Mouse (Mus musculus) intestine, embryonic 14.5 days (tissue): ENCODE measurements around the gene Dtd1. TPM values are rescaled to one million over a fixed set of nuclear protein-coding genes. Genes with fewer than 3 reads are reported as not detected.

Experiments
- ATAC-seq: fragments of 200-750 bp; cut with Nextera tagmentation; replicated peaks from 2 replicates; pipeline ENCODE4 v1.8.0; 2017; ENCODE audit warnings: low read depth, moderate number of reproducible peaks, moderate TSS enrichment, moderate library complexity; ENCODE audit not compliant: low FRiP score, low TSS enrichment
- DNase-seq: peaks from one replicate; pipeline ENCODE4 v3.0.0-alpha.2; 2018; ENCODE audit warnings: low spot score
- H3K27ac ChIP-seq: fragments of 300-500 bp; sonication (generic); 2 replicates; pipeline ENCODE4 v1.5.1; 2014; ENCODE audit warnings: low read depth, mild to moderate bottlenecking, control low read depth
- H3K27me3 ChIP-seq: fragments of 300-500 bp; sonication (generic); replicated peaks from 2 replicates; pipeline ENCODE4 v1.6.1; 2014; ENCODE audit warnings: low read length, control low read depth; ENCODE audit not compliant: control insufficient read depth, insufficient read depth
- H3K36me3 ChIP-seq: fragments of 300-500 bp; sonication (generic); 2 replicates; pipeline ENCODE4 v1.6.1; 2014; ENCODE audit warnings: low read length, control low read depth; ENCODE audit not compliant: control insufficient read depth, insufficient read depth
- H3K4me1 ChIP-seq: fragments of 300-500 bp; sonication (generic); replicated peaks from 2 replicates; pipeline ENCODE4 v1.6.1; 2014; ENCODE audit warnings: low read length, control low read depth, mixed read lengths; ENCODE audit not compliant: control insufficient read depth, insufficient read depth
- H3K4me2 ChIP-seq: fragments of 300-500 bp; sonication (generic); 2 replicates; pipeline ENCODE4 v1.6.1; 2014; ENCODE audit warnings: low read length
- H3K4me3 ChIP-seq: fragments of 300-500 bp; sonication (generic); 2 replicates; pipeline ENCODE4 v1.5.1; 2014; ENCODE audit warnings: low read depth, low read length, control low read depth, mixed read lengths
- H3K9ac ChIP-seq: fragments of 300-500 bp; sonication (generic); 2 replicates; pipeline ENCODE4 v1.6.1; 2014; ENCODE audit warnings: mild to moderate bottlenecking, low read length
- H3K9me3 ChIP-seq: fragments of 300-500 bp; sonication (generic); 2 replicates; pipeline ENCODE4 v1.6.1; 2016; ENCODE audit warnings: low read length, control low read depth; ENCODE audit not compliant: control insufficient read depth
- WGBS: fragments of 180-500 bp; shearing (Covaris S2); extraction: QIAGEN DNeasy Blood & Tissue Kit; methylation state at CpG from one replicate; pipeline ENCODE4 v1.1.7; 2014; 5-methylcytosine and 5-hydroxymethylcytosine counted together
- polyA plus RNA-seq: library from polyadenylated mRNA; unstranded; fragments of >200 nt; fragmentation: Nextera tagmentation; extraction: Ambion mirVana; gene quantifications from 2 replicates; pipeline ENCODE4 v1.2.1, GENCODE M21; 2014

The Dtd1 gene
- polyA plus RNA-seq, 1 experiment from 2014 or later: 47.8 TPM

- Histone ChIP-seq H3K36me3 (no peaks in the 10 kb centered on the region), H3K4me1 (no peaks in the 10 kb centered on the region), H3K9ac (no peak overlapping the region), H3K4me2 (no peak overlapping the region), H3K27me3 (no peaks in the 10 kb centered on the region), H3K4me3 (no peak overlapping the region), H3K27ac (no peak overlapping the region), H3K9me3 (0 out of 2 replicates have a peak, but pooled peaks cover 2% of the 10 kb centered on the region)
- ATAC-seq (peak; percentile 76), DNase-seq (peak; percentile 80)
- 16% methylated on average over 5 of the region's 5 CpGs for WGBS
These were observed 36.1 kb downstream of the Dtd1 start for GRCm38 (mm10) chr2:144635644-144636320.

GRCm38 (mm10) chr2:144637204-144637603 lies 37.5 kb downstream of the Dtd1 start:
- DNase-seq: no peak
- H3K36me3 ChIP-seq: no peaks in the 10 kb centered on the region
- no peaks in the 10 kb centered on the region for H3K4me1 ChIP-seq
- no peak overlapping the region for H3K27ac ChIP-seq
- H3K27me3 ChIP-seq: no peaks in the 10 kb centered on the region
- 0 out of 2 replicates have a peak, but pooled peaks cover 2% of the 10 kb centered on the region for H3K9me3 ChIP-seq
- no peak overlapping the region for H3K4me3 ChIP-seq
- no peak for ATAC-seq
- WGBS: 75% methylated on average over 4 of the region's 4 CpGs
- no peak overlapping the region for H3K4me2 ChIP-seq
- H3K9ac ChIP-seq: no peak overlapping the region

GRCm38 (mm10) chr2:144637671-144638395 lies 38.1 kb downstream of the Dtd1 start:
- Histone ChIP-seq H3K4me2 (no peak overlapping the region), H3K9ac (no peak overlapping the region), H3K27ac (no peak overlapping the region), H3K4me3 (no peak overlapping the region), H3K36me3 (no peaks in the 10 kb centered on the region), H3K9me3 (no peaks in the 10 kb centered on the region), H3K27me3 (no peaks in the 10 kb centered on the region), H3K4me1 (no peaks in the 10 kb centered on the region)
- ATAC-seq: no peak
- no peak for DNase-seq
- 87% methylated on average over 11 of the region's 12 CpGs for WGBS

- no peaks in the 10 kb centered on the region for H3K27me3 ChIP-seq
- H3K27ac ChIP-seq: no peak overlapping the region
- DNase-seq (no peak), ATAC-seq (no peak)
- no peaks in the 10 kb centered on the region for H3K36me3 ChIP-seq
- no peak overlapping the region for H3K4me3 ChIP-seq
- no peak overlapping the region for H3K4me2 ChIP-seq
- H3K9ac ChIP-seq: no peak overlapping the region
- H3K9me3 ChIP-seq: no peaks in the 10 kb centered on the region
- H3K4me1 ChIP-seq: no peaks in the 10 kb centered on the region
- 49% methylated on average over 4 of the region's 4 CpGs for WGBS
These were observed 39.0 kb downstream of the Dtd1 start for GRCm38 (mm10) chr2:144638719-144639118.

GRCm38 (mm10) chr2:144640101-144640500 lies 40.4 kb downstream of the Dtd1 start:
- H3K27ac ChIP-seq: no peak overlapping the region
- 83% methylated on average over 7 of the region's 7 CpGs for WGBS
- DNase-seq (no peak), ATAC-seq (no peak)
- no peaks in the 10 kb centered on the region for H3K27me3 ChIP-seq
- no peak overlapping the region for H3K4me2 ChIP-seq
- no peaks in the 10 kb centered on the region for H3K36me3 ChIP-seq
- H3K4me1 ChIP-seq: no peaks in the 10 kb centered on the region
- no peak overlapping the region for H3K9ac ChIP-seq
- H3K4me3 ChIP-seq: no peak overlapping the region
- no peaks in the 10 kb centered on the region for H3K9me3 ChIP-seq

GRCm38 (mm10) chr2:144641991-144642390 lies 42.3 kb downstream of the Dtd1 start:
- Histone ChIP-seq H3K4me2 (no peak overlapping the region), H3K27me3 (no peaks in the 10 kb centered on the region), H3K4me3 (no peak overlapping the region), H3K4me1 (no peaks in the 10 kb centered on the region), H3K9ac (no peak overlapping the region), H3K9me3 (no peaks in the 10 kb centered on the region), H3K36me3 (no peaks in the 10 kb centered on the region), H3K27ac (no peak overlapping the region)
- ATAC-seq (no peak), DNase-seq (no peak)
- WGBS: 95% methylated on average over 4 of the region's 4 CpGs

GRCm38 (mm10) chr2:144646360-144646759 lies 46.7 kb downstream of the Dtd1 start:
- H3K4me2 ChIP-seq: no peak overlapping the region
- no peaks in the 10 kb centered on the region for H3K9me3 ChIP-seq
- no peak for DNase-seq
- H3K9ac ChIP-seq: no peak overlapping the region
- H3K27me3 ChIP-seq: no peaks in the 10 kb centered on the region
- no peak overlapping the region for H3K4me3 ChIP-seq
- H3K4me1 ChIP-seq: no peaks in the 10 kb centered on the region
- WGBS: 79% methylated on average over 10 of the region's 10 CpGs
- ATAC-seq: no peak
- no peaks in the 10 kb centered on the region for H3K36me3 ChIP-seq
- H3K27ac ChIP-seq: no peak overlapping the region

- no peaks in the 10 kb centered on the region for H3K4me1 ChIP-seq
- no peaks in the 10 kb centered on the region for H3K27me3 ChIP-seq
- no peak for ATAC-seq
- H3K27ac ChIP-seq: no peak overlapping the region
- no peaks in the 10 kb centered on the region for H3K9me3 ChIP-seq
- H3K9ac ChIP-seq: no peak overlapping the region
- H3K36me3 ChIP-seq: no peaks in the 10 kb centered on the region
- 82% methylated on average over 4 of the region's 4 CpGs for WGBS
- DNase-seq: no peak
- no peak overlapping the region for H3K4me3 ChIP-seq
- H3K4me2 ChIP-seq: no peak overlapping the region
These were observed 47.5 kb downstream of the Dtd1 start for GRCm38 (mm10) chr2:144647151-144647550.

GRCm38 (mm10) chr2:144649960-144650359 lies 50.3 kb downstream of the Dtd1 start:
- no peak for ATAC-seq

More at GRCm38 (mm10) chr2:144649960-144650359, 50.3 kb downstream of the Dtd1 start:
- Histone ChIP-seq H3K9ac (no peak overlapping the region), H3K4me3 (no peak overlapping the region), H3K36me3 (no peaks in the 10 kb centered on the region), H3K9me3 (no peaks in the 10 kb centered on the region), H3K27ac (no peak overlapping the region), H3K27me3 (no peaks in the 10 kb centered on the region), H3K4me2 (no peak overlapping the region), H3K4me1 (no peaks in the 10 kb centered on the region)
- DNase-seq: no peak
- WGBS: 100% methylated on average over 1 of the region's 1 CpGs
